Mouse (Mus musculus) adrenal gland (tissue): ENCODE results near the gene Hdac4.

Experiments used
- intact Hi-C: fragments of 180-260 bp; cut with DNase I; formaldehyde crosslinking; loops from one replicate; pipeline ENCODE4 v1.15.1; 2025

Gene Hdac4

DNA sequence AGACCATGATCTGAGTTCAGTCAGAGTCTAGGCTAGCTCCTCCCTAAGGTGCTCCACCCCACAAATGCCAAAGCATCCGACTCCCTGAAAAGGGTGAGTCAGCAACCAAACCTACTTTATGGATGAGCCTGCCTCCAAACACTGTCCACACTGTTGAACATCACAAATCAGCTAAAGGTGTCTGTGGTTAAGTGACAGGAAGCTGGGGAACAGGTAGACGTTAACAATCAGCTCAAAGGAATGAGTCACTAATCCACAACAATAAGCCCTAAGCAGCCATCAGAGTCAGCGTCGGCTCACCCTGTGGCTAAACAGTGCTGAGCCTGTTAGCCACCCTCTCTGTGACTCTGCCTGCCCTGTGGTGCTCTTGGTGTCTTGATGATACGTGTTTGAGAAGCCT is 131.2 kb downstream of the Hdac4 start:
- intact Hi-C loops, result no loop called here

DNA sequence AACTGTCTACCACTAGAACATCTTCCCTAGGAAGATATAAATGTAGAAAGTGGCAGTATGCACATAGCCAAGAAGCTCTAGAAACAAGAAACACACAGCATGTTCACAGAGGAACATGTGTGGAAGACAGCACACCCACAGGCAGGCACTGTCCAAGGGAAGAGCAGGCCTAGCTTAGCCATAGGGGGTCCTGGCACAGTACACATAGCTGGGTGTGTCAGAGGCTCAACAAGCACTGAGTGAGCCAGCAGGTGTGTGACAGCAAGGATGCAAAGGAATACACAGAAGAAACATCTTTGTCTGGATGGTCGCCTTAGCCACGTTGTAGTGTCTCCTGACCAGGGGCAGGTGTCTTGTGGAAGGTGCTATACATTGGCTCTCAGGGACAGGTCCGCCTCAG is 132.2 kb downstream of the Hdac4 start:
- intact Hi-C loops, result no loop called here

DNA sequence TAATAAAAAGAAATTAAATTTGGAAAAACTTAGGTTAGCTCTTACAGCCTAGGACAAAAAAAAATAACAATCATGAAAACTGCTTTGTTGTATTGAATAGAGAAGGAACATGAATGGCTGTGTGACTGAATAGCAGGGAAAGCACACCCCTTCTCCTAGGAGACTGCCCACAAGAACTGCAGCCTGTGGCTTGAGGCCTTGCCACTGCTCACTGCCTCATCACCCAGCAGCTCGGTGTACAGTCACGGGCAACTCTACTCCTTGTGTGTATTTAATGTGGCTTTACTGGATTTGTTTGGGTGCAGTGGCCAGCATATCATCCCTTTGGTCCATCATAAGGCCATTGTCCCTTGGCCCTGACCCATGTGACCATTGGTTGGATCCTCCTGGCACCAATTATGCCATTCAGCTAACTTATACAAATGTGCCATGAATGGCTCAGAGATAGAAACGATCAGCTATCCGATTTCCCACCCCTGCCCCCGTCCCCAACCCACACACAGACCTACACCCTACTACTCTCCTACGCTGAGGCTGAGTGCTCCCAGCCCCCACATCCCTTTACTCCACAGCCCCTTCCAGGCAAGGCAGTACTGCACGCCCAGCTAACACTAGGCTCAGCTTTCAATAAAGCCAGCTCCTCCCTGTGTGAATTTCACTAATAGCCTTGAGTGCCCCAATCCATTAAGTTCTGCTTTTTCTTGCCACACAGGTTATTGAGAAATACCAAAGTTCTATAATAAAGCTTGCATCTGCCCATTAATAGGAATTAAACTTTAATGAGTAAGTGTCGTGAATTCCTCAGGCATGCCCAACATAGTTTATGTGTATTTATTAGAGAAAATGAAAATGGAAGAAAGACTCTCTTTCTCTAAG is 134.1 kb downstream of the Hdac4 start:
- intact Hi-C loops, result no loop called here

DNA sequence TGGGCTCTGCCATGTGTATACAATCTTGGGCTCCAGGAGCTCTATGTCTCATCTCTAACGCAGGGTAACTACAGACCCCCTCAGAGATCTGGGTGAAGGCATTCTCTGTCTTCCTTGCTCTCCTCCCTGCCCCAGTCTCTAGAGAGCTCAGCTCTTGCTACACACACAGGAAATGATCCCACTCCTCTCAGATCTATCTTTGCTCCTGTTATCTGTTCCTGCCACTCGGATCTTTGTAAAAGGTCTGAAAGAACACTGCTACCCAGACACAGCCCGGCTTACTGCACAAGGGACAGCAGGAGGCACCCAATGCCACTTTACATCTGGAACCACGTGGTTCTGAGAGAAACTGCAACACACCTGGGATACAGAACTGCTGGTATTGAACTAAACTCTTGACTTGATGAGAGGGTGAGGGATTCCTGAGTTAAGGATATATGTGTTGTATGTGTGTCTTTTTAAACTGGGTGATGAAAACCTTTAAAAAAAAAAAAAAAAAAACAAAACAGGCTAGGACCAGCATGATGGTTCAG is 134.9 kb downstream of the Hdac4 start:
- intact Hi-C loops, result no loop called here

DNA sequence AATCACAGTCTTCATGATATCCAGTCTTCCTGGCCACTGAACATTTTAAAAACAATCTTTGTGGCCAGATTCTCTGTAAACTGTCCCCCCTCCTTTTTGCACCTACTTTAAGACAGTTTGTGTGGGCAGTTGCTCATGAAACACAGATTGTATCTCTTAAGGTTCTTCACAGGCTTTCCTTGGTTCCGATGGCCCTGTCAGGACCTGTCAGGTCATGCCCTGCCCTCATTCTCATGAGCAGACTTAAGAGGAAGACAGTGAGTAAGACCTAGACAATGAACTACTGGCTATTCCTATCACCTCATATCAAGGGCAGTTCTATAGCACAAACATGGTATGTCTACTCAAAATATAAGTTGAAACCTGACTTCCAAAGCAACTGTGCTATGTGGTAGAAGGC is 135.9 kb downstream of the Hdac4 start:
- intact Hi-C loops, result no loop called here

DNA sequence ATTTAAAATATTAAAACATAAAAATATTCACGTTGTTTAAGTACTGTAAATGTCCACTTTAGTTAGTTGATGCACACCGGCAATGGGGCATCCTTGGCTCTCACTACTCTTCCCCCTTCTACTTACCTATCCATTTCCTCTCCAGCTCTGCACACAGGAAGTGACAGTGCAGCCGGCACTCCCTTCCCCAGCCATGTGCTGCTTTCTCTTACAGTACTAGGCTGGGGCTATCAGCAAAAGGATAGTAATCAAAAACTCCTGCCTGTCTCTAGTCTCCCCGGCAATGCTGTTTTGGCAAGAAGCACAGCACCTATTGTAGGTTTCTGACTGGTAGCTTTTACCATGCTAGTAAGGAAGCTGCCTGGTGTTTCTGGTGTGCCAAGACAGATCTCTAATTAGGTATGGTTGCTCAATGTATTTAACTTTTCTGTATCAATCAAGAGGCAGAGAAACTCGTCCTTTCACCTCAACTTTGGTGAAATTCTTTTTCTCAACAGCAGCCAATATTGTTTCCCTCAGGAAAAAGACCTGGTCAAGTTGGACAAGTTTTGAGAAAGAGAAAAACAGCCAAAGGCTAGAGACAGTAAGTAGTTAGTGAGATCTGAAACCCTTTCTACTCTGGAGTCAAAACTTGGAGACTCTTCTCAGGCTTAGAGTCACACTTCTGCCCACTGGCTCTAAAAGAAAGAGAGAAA is 136.6 kb downstream of the Hdac4 start:
- intact Hi-C loops, result no loop called here

DNA sequence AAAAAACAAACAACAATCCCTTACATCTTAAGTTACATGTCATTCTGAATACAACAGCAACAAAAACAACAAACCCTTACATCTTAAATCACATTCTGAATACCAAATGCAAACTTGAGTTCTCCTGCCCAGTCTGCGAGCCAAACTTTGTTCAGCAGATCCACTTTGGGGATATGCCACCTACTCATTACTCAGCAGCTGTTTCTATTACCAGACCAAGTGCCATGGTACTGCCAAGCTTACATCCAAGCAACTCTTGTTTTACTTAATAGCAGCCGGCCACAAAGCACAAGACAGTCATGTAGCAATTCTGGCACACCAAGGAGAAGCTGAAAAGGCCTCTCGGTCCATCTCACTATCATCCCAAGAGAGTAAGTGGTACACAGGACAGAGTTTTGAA is 138.4 kb downstream of the Hdac4 start:
- intact Hi-C loops, result no loop called here

DNA sequence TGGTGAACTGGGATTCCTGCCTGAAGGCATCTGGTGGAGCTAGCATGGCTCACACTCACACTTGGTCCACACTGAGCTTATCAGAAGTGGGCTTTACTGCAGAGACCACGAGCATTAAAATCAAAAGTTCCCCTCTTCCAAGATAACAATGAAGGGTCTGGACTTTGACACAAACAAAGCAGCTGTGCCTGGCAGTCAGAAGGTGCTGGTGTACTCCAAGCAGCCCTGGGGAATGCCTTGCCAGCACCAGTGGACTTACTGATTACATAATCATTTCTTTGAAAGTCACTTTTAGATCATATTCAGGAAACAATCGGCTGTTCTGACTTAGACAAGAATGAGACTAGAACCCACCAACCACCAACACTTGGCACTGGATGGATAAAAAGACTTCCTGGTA is 140.3 kb downstream of the Hdac4 start:
- intact Hi-C loops, result no loop called here

DNA sequence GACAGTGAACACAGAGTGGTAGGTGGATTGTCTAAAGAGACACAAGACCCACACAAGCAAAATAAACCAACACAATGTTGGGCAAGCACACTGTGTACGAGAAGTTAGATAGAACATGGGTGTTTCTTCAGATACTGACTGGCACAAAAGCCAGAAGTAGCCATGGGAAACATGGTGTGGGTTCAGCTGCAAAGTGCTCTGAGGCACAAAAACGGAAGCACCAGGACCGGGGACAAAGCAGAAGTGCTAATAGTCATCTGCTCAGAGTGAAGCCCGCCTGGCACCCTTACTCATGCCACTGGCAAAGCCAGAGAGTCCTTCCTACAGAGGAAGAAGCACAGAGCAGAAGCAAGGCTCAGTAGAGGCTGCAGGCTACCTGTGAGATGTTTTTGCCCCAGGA is 143.3 kb downstream of the Hdac4 start:
- intact Hi-C loops, result no loop called here

DNA sequence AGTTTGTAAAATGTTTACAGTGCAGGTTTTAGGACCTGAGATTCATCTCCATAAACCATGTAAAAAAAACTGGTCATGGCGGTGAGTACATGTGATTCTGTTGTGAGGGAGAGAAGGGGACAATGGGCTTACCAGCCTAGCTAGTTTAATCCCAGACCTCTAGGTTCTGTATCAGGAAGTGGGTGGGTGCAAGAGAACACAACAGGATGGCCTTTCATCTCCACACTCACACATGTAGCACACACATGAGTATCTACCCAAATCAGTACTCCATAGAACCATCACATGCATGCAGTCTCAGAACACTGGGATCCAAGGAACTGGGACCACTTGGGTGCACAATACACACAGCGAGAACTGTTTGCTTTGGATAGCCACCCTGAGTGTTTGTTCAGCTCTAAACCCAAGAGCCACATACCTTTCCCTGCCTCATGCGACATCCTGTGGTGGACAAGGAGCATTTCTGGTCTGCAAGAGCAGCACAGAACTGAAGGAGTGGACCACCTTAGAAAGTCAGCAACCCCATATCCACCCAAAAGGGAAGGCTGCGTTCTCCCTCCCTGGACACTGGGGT is 143.9 kb downstream of the Hdac4 start:
- intact Hi-C loops, result no loop called here

DNA sequence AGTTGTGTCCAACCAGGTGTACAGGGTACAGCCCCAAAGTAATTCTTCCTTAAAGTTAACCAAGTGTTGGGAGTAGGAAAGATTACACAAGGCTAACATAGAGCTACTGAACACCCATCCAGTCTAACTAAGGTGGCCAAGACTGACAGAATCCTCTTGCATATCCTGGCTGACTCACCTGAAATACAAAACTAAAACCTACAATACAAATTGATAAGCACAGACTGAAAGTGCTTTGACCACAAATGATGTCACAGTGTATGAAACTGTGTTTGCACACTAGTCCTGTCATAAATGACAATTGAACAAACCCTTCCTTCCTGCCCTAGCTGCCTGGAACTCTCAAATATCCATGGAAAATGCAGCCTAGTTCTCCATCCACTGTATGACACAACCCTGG is 144.5 kb downstream of the Hdac4 start:
- intact Hi-C loops, result no loop called here

DNA sequence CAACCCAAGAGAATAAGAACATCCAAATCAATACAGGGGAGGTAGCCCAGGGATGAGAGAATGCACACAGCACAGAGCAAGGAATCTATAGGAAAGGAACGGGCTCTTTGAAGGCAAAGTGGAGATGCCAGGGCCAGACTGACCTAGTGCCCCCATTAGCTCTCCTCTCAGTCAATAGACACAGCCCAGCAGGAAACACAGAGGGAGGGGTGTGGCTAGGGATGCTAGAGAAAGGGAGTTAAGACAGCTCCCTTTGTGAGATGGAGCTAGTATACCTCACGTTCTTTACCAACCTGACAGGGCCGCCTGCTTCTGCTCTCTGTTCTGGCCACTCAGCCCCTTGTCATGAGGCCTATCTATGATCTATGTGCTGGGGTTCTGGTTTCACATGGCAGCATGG is 144.9 kb downstream of the Hdac4 start:
- intact Hi-C loops, result no loop called here

DNA sequence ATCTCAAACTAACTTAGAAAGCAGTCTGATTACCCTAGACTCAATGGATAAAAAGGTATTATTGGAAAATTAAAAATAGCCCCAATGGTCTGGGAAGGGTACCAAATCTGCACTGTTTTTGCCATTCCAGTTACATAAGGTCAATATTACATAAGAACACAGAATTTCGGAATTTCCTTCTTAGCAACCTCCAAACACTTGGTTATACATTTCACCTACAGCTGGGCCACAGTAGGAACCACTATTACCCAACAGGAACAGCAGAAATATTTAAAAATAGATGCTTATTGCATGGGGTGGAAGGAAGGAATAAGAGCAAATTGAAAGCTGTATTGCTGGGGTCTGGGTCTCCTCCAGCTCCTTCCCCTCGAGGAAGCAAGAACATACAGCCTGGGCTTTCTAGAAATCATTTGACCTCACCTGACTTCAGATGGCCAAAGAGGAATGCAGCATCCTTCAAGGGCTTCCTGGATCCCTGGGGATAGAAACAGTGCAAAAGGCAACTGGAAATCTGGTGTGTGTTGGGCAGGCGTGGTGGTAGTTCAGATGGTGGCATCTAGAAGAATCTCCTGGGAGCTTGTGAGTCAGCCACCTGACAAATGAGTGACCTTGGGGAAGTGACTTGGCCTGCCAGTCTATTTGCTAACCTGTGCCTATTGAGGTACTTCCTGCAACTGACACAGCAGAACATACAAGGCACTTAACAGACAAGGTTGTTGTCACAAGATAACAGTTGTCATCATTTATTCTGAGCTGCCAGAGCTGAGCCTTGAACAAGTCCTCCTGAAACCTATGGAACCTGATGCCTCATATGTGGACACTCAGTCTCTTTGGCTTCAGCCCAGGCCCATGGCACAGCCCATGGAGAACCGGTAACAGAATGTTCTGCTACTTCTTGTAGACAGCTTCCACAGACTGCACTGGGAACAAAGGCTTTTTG is 146.8 kb downstream of the Hdac4 start:
- intact Hi-C loops, result no loop called here

DNA sequence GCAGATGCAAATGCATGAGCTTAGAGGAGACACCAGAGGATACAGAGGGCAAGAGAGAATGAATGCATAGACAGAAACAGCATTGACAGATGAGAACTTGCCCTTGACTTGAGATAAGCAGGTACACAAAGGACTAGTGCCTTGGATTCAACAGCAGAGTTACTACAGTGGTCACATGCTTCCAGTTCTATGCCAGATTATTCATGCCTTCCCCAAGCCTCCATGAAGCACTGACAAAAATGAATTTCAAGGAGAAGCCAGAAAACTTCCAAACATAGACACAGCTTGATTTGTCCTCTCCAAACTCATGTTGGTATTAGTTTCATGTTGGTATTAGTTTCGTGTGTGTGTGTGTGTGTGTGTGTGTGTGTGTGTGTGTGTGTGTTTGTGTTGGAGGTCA is 149.8 kb downstream of the Hdac4 start:
- intact Hi-C loops, result no loop called here

DNA sequence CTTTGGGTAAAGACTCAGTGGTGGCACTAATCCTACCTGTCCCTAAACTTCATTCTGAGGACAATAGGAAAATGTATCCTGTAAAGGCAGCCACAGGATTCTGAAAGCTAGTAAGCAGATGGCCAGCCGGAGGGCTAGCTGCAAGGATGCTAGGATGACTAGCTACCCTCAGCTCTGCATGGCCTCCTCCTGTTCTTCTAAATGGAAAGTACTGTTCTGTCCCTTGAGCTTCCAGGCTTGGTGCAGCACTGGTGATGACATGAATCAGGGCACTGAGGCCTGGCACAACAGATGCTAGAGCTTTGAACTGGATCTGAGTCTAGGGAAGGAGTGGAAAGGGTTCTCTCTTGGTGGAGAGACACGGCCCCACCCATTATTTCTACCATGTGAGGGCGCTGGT is 150.6 kb downstream of the Hdac4 start:
- intact Hi-C loops, result no loop called here

DNA sequence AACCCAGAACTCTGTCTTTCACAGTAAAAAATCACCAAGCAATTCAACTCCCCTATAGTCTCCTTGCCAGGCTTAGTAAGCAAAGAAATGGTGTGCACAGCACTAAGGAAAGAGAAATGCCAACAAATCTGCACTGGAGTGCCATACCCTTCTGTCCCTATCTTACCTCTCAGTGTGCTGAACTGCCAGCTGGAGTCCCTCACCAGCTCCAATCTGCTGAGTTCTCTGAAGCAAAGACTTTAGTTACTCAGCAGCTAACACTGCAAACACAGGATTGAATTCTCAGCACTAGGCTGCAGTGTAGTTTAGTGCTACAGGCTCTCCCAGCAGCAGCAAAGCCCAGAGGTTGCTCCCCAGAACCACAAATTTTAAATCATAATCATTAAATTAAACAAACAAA is 151.5 kb downstream of the Hdac4 start:
- intact Hi-C loops, result no loop called here

DNA sequence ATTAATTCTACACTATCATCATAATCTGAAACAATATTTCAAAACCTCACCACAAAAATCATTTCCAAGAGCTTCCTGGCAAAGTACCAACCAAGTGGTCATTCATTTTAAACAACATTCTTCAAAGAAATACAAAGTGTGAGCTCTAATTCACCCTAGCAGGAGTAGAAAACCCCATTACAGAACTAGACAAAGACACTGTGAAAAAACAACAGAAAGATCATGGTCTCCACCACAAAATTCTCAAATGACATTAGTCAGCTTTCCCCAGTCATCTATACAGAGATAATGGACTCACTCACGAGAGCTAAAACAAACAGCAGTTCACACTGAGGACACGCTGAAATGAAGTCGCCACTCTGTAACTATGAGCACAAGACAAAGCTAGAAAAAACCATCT is 153.4 kb downstream of the Hdac4 start:
- intact Hi-C loops, result no loop called here

DNA sequence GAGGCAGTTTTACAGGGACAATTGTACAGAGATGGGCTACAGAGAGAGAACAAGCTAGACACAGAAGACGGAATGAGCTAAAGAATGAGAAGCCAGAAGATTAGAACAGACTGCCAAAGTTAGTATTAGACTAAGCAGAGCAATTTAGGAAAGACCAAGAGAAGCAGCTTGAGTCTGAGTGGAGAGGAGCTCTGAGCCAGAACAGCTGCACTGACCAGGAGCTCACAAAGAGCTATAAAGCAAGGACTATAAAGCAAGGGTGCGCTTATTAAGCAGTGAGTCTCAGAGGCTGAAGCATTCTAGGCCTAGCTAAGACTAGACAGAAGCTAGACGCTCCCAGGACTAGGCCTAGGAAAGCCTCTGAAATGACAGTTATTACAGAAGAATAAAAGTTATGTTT is 154.2 kb downstream of the Hdac4 start:
- intact Hi-C loops, result no loop called here

DNA sequence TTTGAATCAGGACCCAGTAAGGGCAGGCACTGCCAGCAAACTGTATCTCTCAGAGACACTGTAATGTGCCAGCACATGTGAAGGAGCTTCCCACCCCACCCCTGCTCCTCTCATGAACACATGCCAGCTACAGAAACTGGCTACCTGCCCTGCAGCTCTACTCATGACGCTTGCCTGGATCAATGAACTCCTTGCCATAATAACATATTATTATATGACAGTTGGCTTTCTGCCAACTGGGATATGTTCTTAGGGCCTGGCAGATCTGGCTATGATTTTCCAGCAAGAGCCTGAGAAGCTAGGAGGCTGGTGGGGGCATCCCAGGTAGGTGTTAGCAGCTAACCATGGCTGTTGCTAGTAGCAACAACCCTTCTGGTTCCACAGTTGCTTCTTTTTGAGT is 156.8 kb downstream of the Hdac4 start:
- intact Hi-C loops, result no loop called here

DNA sequence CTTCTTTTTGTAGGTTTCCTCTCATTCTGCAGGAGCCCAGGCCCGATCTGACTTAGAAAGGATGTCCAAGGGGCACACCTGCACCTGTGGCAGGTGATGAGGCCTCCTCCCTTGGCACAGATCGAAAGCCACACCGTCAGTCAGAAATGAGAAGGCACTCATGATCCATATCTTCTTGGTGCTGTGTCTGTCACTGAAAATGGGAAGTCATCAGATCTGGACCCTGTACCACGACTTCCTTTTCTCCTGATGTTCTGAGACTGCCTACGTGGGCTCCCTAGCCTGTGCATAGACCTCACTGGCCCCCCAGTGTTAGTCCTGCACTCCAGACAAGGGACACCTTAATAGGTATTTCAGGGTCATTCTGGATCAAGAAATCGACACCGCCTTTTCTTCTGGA is 158.5 kb downstream of the Hdac4 start:
- intact Hi-C loops, result no loop called here

DNA sequence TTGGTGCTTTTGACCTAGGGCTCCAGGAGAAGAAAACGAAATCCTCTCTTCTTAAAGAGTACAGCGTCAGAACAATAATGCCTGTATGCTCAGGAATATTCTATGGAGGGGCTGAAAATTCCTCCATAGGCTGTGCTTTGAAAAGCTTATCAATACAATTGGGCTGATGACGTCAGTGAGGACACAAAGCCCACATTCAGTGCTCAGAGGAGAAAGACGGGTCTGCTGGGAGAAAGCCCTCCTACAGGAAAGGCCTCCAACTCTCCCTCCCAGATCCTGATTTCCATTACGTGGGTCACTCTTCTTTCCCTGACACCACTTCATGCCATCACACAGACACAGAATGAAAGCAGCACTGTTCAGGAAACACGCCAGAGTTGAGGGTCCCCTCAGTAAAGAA is 159.7 kb downstream of the Hdac4 start:
- intact Hi-C loops, result no loop called here
